Mouse (Mus musculus) liver, embryonic 13.5 days (tissue): Measurements from ENCODE around the gene Pnpla7. TPM values are rescaled to one million over a fixed set of nuclear protein-coding genes. Genes with fewer than 3 reads are reported as not detected.

ENCODE experiments used
- ATAC-seq: fragments of 200-750 bp; cut with Nextera tagmentation; 2 replicates; pipeline ENCODE4 v1.8.0; 2017; ENCODE audit warnings: low read depth, mild to moderate bottlenecking, moderate number of reproducible peaks, moderate library complexity
- DNase-seq: peaks from one replicate; pipeline ENCODE4 v3.0.0; 2022
- H3K27ac ChIP-seq: fragments of 300-500 bp; sonication (generic); 2 replicates; pipeline ENCODE4 v1.5.1; 2015; ENCODE audit warnings: moderate library complexity, mild to moderate bottlenecking, inconsistent platforms
- H3K27me3 ChIP-seq: fragments of 300-500 bp; sonication (generic); 2 replicates; pipeline ENCODE4 v1.6.1; 2015; ENCODE audit warnings: mild to moderate bottlenecking, inconsistent platforms
- H3K36me3 ChIP-seq: fragments of 300-500 bp; sonication (generic); 2 replicates; pipeline ENCODE4 v1.6.1; 2015; ENCODE audit warnings: mild to moderate bottlenecking, inconsistent platforms
- H3K4me1 ChIP-seq: fragments of 300-500 bp; sonication (generic); replicated peaks from 2 replicates; pipeline ENCODE4 v1.6.1; 2015; ENCODE audit warnings: inconsistent platforms
- H3K4me2 ChIP-seq: fragments of 300-500 bp; sonication (generic); 2 replicates; pipeline ENCODE4 v1.6.1; 2015; ENCODE audit warnings: inconsistent platforms, mild to moderate bottlenecking, moderate library complexity
- H3K4me3 ChIP-seq: fragments of 300-500 bp; sonication (generic); replicated peaks from 2 replicates; pipeline ENCODE4 v1.5.1; 2015; ENCODE audit warnings: mild to moderate bottlenecking, inconsistent platforms
- H3K9ac ChIP-seq: fragments of 300-500 bp; sonication (generic); 2 replicates; pipeline ENCODE4 v1.6.1; 2015; ENCODE audit warnings: mild to moderate bottlenecking, inconsistent platforms
- H3K9me3 ChIP-seq: fragments of 300-500 bp; sonication (generic); replicated peaks from 2 replicates; pipeline ENCODE4 v1.6.1; 2016; ENCODE audit warnings: inconsistent platforms
- WGBS: fragments of 180-500 bp; shearing (Covaris S2); methylation state at CpG from one replicate; pipeline ENCODE4 v1.1.7; 2015; ENCODE audit not compliant: insufficient replicate concordance; 5-methylcytosine and 5-hydroxymethylcytosine counted together
- polyA plus RNA-seq: library from polyadenylated mRNA; unstranded; fragments of >200 nt; fragmentation: Nextera tagmentation; extraction: Ambion mirVana; gene quantifications from 2 replicates; pipeline ENCODE4 v1.2.1, GENCODE M21; 2015

Pnpla7 gene
- polyA plus RNA-seq, 1 experiment from 2014 or later, result 12.0 TPM

DNA sequence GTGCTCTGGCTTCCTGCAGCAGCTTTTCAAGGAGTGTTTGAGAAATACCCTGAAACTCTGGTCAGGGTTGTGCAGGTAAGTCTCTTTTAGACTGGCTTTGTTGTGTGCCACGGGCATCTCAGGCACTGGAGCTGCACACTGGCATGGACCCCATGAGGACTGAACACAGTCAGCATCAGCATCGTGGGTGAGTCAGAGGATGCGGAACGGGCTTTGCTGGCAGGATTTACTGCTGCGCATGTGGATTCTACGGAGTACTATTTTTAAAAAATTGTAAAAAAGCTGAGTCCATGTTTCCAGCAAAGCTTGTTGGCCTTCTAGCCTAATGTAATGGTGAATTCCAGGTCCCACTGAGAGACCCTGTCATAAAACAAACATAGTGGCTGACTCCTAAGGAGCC, 19.5 kb downstream of the Pnpla7 start:
- Histone ChIP-seq H3K9me3 (no peaks in the 10 kb centered on the region), H3K36me3 (peaks cover 50% of the 10 kb centered on the region), H3K9ac (no peak overlapping the region), H3K27ac (no peak overlapping the region), H3K27me3 (no peaks in the 10 kb centered on the region), H3K4me2 (no peak overlapping the region), H3K4me3 (no peak overlapping the region), H3K4me1 (no peaks in the 10 kb centered on the region)
- DNase-seq, result no peak
- ATAC-seq, result no peak
- WGBS, result 86% methylated on average over 6 of the region's 6 CpGs

DNA sequence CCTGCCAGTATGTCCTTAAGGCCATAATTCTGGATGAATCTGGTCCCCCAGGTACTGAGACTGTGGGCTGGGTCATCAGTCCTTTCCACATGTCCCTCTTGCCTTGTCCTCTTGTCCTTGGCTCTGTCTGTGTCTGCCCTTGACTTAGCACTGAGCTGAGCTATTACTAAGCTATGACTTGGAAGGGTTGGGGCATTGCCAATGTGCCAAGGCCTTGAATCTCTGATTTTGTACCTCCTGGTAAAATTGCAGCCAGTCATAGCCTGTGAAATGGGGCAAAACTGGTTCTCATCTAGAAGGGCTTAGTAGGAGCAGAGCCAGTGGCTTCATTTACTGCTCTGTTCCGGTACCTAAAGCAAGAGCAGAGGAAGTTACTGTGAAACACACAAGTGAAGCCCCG, 20.6 kb downstream of the Pnpla7 start:
- no peaks in the 10 kb centered on the region for H3K4me1 ChIP-seq
- H3K4me3 ChIP-seq, result no peak overlapping the region
- DNase-seq, result no peak
- H3K9ac ChIP-seq, result no peak overlapping the region
- H3K9me3 ChIP-seq, result no peaks in the 10 kb centered on the region
- peaks cover 40% of the 10 kb centered on the region for H3K36me3 ChIP-seq
- H3K27ac ChIP-seq, result no peak overlapping the region
- no peak for ATAC-seq
- H3K27me3 ChIP-seq, result no peaks in the 10 kb centered on the region
- no peak overlapping the region for H3K4me2 ChIP-seq
- 85% methylated on average over 2 of the region's 2 CpGs for WGBS

DNA sequence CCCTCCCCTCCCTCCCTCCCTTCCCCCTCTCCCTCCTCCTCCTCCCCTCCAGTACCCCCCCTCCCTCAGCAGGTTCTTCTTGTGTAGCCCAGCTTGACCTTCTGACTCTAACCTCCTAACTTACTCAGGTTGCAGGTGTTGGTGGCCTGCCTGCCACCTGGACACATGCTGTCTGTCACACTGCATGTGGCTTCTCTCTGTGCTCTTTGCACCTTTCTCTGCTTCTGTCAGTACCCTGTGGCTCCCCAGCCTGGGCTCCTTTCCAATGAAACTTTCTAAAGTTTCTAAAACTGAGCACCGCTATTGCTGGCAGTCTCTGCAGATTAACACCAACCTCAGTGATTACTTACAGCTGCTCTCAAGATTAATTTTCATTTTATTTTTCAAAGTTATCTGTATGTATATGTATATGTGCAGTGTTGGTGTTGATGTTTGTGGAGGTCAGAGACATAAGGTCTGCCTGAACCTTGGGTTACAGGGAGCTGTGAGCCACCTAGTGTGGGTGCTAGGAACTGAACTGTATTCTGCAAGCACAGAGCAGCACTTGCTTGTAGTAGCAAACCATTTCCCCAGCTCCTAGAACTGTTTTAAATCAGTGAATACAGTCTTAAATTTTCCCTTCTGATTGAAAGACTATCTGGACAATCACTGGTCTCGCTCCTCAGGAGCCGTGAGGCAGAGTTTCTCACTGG, 24.9 kb downstream of the Pnpla7 start:
- Histone ChIP-seq H3K4me3 (no peak overlapping the region), H3K9me3 (no peaks in the 10 kb centered on the region), H3K27me3 (no peaks in the 10 kb centered on the region), H3K4me1 (no peaks in the 10 kb centered on the region), H3K9ac (no peak overlapping the region), H3K27ac (no peak overlapping the region), H3K36me3 (peaks cover 55% of the 10 kb centered on the region), H3K4me2 (no peak overlapping the region)
- ATAC-seq, result no peak
- WGBS, result 84% methylated on average over 3 of the region's 3 CpGs
- no peak for DNase-seq

DNA sequence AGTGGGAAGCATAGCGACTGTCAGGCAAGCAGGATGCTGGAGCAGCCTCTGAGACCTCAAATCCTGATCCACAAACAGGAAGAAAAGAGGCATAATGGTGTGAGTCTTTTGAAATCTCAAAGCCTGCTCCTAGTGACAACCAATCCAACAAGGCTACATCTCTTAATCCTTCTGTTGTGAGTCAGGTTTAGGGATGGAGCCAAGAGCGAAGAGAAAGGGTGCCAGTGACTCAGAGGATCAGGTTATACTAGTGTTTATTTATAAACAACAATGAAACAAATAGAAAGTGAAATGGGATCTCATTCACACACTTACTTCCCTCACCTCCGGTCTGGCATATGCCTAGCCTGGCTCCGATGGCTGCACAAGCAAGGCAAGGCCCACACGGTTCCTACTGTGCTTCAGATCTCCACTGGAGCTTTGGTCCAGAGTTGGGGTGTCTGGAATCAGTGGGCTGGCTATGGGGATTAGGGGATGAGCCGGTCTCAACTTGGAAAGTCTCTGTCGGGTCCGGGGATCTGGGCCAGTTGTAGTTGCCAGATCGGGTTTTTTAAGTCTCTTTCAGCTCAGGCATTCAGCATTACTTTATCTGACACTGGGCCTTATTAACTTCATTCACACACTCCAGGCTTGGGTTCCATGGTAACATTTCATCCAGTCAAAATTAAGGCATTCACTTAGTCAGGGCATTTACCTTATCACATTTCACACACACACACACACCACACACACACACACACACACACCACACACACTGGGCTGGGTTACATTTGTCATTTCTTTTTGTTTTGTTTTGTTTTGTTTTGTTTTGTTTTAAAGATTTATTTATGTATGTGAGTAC, 28.3 kb downstream of the Pnpla7 start:
- DNase-seq (no peak), ATAC-seq (no peak)
- Histone ChIP-seq H3K4me3 (no peak overlapping the region), H3K36me3 (peaks cover 27% of the 10 kb centered on the region), H3K27ac (no peak overlapping the region), H3K4me1 (no peaks in the 10 kb centered on the region), H3K9ac (no peak overlapping the region), H3K4me2 (no peak overlapping the region), H3K27me3 (no peaks in the 10 kb centered on the region), H3K9me3 (no peaks in the 10 kb centered on the region)
- WGBS, result 87% methylated on average over 9 of the region's 9 CpGs

DNA sequence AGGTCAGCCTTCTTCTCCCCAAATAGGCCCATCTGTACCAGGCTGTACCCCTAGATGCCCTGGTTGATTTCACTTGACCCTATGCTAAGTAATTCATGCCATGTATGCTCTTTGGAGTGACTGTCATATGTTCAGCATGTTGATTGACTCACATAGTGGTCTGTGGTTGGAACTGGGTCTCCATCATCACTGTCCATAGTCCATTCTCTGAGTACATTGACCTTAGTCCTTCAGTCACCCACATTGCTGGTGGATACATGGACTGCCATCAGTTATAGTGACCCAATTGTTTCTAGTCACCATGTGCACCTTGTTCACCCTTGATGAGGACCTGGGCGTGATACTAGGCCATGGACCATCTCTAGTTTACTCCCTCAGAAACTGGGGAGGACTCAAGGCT, 30.9 kb downstream of the Pnpla7 start:
- H3K9me3 ChIP-seq, result no peaks in the 10 kb centered on the region
- no peaks in the 10 kb centered on the region for H3K4me1 ChIP-seq
- peaks cover 28% of the 10 kb centered on the region for H3K36me3 ChIP-seq
- DNase-seq (no peak), ATAC-seq (no peak)
- no peak overlapping the region for H3K9ac ChIP-seq
- no peak overlapping the region for H3K4me2 ChIP-seq
- H3K4me3 ChIP-seq, result no peak overlapping the region
- no peak overlapping the region for H3K27ac ChIP-seq
- H3K27me3 ChIP-seq, result no peaks in the 10 kb centered on the region
- 79% methylated on average over 1 of the region's 1 CpGs for WGBS

DNA sequence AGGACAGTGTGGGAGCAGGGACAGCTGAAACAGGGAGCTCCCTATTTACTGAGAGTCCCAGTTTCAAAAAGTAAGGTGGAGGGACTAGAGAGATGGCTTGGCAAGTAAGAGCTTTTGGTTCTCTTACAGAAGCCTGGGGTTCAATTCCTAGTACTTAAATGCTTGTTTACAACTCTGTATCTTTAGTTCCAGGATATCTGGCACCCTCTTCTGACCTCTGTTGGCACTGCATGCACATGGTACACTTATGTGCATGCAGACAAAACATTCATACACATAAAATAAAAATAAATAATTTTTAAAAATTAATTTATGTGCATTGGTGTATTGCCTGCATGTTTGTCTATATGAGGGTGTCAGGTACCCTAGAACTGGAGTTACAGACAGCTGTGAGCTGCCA, 32.4 kb downstream of the Pnpla7 start:
- H3K27ac ChIP-seq, result no peak overlapping the region
- no peak overlapping the region for H3K4me3 ChIP-seq
- H3K27me3 ChIP-seq, result no peaks in the 10 kb centered on the region
- H3K4me2 ChIP-seq, result no peak overlapping the region
- no peaks in the 10 kb centered on the region for H3K4me1 ChIP-seq
- no peaks in the 10 kb centered on the region for H3K9me3 ChIP-seq
- peaks cover 21% of the 10 kb centered on the region for H3K36me3 ChIP-seq
- no peak overlapping the region for H3K9ac ChIP-seq
- no peak for DNase-seq
- ATAC-seq, result no peak

DNA sequence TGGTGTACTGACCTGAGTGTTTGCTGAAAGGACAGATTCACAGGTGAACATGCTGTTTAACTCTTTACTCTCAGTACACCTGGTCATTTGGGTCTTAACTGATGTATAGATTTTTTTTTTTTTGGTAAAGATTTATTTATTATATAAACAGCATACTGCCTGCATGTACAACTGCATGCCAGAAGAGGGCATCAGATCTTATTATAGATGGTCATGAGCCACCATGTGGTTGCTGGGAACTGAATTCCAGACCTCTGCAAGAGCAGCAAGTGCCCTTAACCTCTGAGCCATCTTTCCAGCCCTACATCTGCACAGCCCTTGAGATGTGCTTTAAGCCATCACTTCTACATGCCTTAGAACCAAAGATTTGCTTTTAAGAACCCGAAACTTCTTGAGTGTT, 46.8 kb downstream of the Pnpla7 start:
- H3K9ac ChIP-seq, result no peak overlapping the region
- H3K4me3 ChIP-seq, result no peak overlapping the region
- no peaks in the 10 kb centered on the region for H3K27me3 ChIP-seq
- 79% methylated on average over 1 of the region's 1 CpGs for WGBS
- H3K27ac ChIP-seq, result no peak overlapping the region
- DNase-seq (no peak), ATAC-seq (no peak)
- no peak overlapping the region for H3K4me2 ChIP-seq
- no peaks in the 10 kb centered on the region for H3K9me3 ChIP-seq
- peaks cover 34% of the 10 kb centered on the region for H3K36me3 ChIP-seq
- H3K4me1 ChIP-seq, result peaks cover 7% of the 10 kb centered on the region

DNA sequence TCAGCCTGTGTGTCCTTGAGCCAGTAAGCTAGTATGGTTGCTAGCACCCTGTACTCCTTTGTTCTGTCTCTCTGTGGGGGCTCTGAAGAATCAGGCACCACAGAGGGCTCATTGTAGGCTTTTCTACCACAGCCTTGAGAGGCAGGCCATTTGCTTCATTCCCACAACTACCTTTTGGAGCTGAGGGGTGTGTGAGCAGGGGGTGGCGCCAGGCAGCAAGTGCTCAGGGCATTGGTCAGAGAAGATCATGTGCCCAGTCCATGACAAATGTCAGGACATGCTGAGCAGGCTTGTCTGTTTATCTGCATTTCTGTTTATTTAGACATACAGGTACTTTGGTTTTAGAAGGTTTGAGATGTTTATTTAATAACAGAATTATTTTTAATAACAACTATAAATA, 49.3 kb downstream of the Pnpla7 start:
- Histone ChIP-seq H3K4me3 (no peak overlapping the region), H3K9me3 (no peaks in the 10 kb centered on the region), H3K27me3 (no peaks in the 10 kb centered on the region), H3K36me3 (peaks cover 41% of the 10 kb centered on the region), H3K4me1 (peaks cover 11% of the 10 kb centered on the region), H3K9ac (no peak overlapping the region), H3K4me2 (no peak overlapping the region), H3K27ac (no peak overlapping the region)
- ATAC-seq (no peak), DNase-seq (no peak)
- 85% methylated on average over 1 of the region's 1 CpGs for WGBS

DNA sequence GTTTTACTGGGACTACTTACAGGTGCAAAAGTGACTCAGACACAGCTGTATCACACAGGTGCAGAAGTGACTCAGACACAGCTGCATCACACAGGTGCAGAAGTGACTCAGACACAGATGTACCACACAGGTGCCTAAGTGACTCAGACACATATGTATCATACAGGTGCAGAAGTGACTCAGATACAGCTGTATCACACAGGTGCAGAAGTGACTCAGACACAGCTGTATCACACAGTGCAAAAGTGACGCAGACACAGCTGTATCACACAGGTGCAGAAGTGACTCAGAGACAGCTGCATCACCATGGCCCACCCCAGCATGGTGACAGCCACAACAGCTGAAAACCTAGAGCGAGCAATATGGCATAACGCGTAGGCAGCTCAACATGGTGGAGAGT, 59.2 kb downstream of the Pnpla7 start:
- no peak for DNase-seq
- WGBS, result 91% methylated on average over 4 of the region's 4 CpGs
- no peak for ATAC-seq
- Histone ChIP-seq H3K27ac (no peak overlapping the region), H3K36me3 (peaks cover 22% of the 10 kb centered on the region), H3K4me3 (no peak overlapping the region), H3K4me1 (no peaks in the 10 kb centered on the region), H3K27me3 (no peaks in the 10 kb centered on the region), H3K9me3 (no peaks in the 10 kb centered on the region), H3K9ac (no peak overlapping the region), H3K4me2 (no peak overlapping the region)

DNA sequence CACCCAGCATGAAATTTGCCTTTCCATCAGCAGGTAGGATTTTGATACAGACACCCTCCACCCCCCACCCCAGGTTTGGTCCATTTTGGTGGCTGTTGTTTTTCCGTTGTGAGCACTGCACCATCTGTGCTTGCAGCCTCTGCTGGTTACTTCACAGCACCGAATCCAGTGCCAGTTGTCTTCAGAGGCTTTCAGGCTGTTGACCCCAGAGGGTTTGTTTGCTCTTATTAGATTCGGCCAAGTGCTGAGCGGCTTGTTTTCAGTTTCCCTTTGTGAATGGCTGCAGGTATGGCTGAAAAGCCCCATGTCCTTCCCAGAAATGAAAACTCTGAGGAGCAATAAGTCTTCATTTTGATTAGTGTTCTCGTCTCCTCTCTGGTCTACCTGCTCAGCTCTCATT, 64.3 kb downstream of the Pnpla7 start:
- Histone ChIP-seq H3K27ac (no peak overlapping the region), H3K9me3 (no peaks in the 10 kb centered on the region), H3K27me3 (no peaks in the 10 kb centered on the region), H3K4me1 (no peaks in the 10 kb centered on the region), H3K36me3 (peaks cover 32% of the 10 kb centered on the region), H3K9ac (no peak overlapping the region), H3K4me2 (no peak overlapping the region), H3K4me3 (no peak overlapping the region)
- 77% methylated on average over 5 of the region's 5 CpGs for WGBS
- DNase-seq (no peak), ATAC-seq (no peak)

DNA sequence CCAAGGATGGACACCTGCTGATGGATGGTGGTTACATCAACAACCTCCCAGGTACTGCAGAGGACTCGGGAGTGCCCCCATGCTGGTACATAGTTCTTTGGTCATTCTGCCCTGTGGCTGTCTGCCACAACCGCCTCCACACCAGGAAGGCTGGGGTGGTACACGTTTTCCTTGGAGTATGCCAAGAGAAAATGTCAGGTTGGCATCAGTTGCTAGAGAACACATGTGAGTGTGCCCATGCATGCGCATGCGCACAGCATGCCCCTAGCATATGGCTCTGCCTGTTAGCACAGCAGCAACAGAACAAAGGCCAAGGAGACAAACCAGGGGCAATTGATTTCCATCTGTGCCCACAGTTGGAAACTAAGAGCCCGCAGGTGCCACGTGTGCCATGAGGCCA, 75.1 kb downstream of the Pnpla7 start:
- H3K9ac ChIP-seq, result no peak overlapping the region
- DNase-seq (no peak), ATAC-seq (no peak)
- peaks cover 44% of the 10 kb centered on the region for H3K36me3 ChIP-seq
- peaks cover 24% of the 10 kb centered on the region for H3K4me1 ChIP-seq
- no peak overlapping the region for H3K4me2 ChIP-seq
- H3K27ac ChIP-seq, result no peak overlapping the region
- H3K4me3 ChIP-seq, result no peak overlapping the region
- WGBS, result 78% methylated on average over 7 of the region's 7 CpGs
- no peaks in the 10 kb centered on the region for H3K9me3 ChIP-seq
- no peaks in the 10 kb centered on the region for H3K27me3 ChIP-seq

DNA sequence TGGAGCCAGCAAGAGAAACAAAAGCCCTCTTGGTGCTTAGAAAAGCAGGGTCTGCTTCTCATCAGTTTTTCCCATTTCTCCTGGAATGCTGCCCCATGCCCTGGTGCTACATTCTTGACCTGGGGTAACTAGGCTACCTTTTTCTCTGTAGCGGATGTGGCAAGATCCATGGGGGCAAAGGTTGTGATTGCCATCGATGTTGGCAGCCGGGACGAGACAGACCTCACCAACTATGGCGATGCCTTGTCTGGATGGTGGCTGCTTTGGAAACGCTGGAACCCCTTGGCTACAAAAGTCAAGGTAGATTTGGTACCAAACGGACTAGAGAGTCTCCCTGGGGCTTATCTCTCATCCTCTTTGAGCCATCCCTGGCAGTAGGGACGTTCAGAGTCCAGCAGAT, 75.6 kb downstream of the Pnpla7 start:
- Histone ChIP-seq H3K4me1 (peaks cover 25% of the 10 kb centered on the region), H3K36me3 (peaks cover 44% of the 10 kb centered on the region), H3K27ac (no peak overlapping the region), H3K4me3 (no peak overlapping the region), H3K9ac (no peak overlapping the region), H3K4me2 (no peak overlapping the region), H3K27me3 (no peaks in the 10 kb centered on the region), H3K9me3 (no peaks in the 10 kb centered on the region)
- ATAC-seq, result no peak
- no peak for DNase-seq
- 78% methylated on average over 8 of the region's 8 CpGs for WGBS
